In the genomic region with DNA sequence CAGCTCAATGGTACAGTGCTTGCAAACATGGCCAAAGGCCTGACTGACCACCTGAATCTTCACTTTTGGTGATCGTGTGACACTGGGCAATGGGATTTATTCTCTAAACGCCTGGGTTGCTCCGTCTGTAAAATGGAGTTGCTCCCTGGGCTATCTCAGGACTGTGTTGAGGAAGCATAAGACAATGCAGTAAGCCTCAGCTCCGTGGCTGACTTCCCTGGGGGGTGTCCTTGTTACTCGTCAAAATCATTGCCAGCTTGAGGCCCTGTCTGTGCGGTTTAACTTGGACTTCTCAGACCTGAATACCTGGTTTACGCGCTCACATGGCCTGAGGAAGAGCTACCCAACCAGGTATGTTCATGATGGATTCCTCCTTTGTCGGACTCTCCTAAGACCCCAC, we compare ENCODE assay signal across 14 mouse cellular contexts.
DNase-seq lines count a peak whose midpoint lies in the region; ATAC-seq and TF ChIP-seq lines count a peak whose summit lies in the region.
"Had no signal": no experiment of that assay in that cellular context is flagged by ENCODE, and none has a peak within 500 bp of the region (broad histone marks: within the 10 kb centered on the region; RNA-seq: fewer than 3 reads in every experiment).

No protein-coding gene starts in this region.

- DNase-seq in heart, embryonic 10.5 days (ENCODE audit: low spot score), result no peak
- no peak for DNase-seq in heart, adult 2 months
- DNase-seq in forebrain, embryonic 14.5 days (ENCODE audit: low spot score), result no peak
- no peak for DNase-seq in limb, embryonic 14.5 days (ENCODE audit: low spot score)
- DNase-seq in spleen, postnatal 10 days (ENCODE audit: low spot score in 2 of 2), result no peak
- no peak for DNase-seq in adrenal gland, postnatal 4 days (ENCODE audit: low spot score in 2 of 2)
- DNase-seq: adrenal gland, adult 8-10 months; embryo, embryonic 11 days; gastrocnemius, postnatal 36 days; kidney, adult 11 months; lung, postnatal 36 days had no signal

- no peak overlapping the region for H3K9ac ChIP-seq in heart, adult 2 months (ENCODE audit: low read depth, low read length)
- no peak overlapping the region for H3K9ac ChIP-seq in forebrain, embryonic 14.5 days (ENCODE audit: low read length)
- no peak overlapping the region for H3K9ac ChIP-seq in limb, embryonic 14.5 days (ENCODE audit: low read depth, low read length, severe bottlenecking)
- H3K9ac ChIP-seq in intestine, embryonic 15.5 days, result no peak overlapping the region

- H3K4me3 ChIP-seq in heart, embryonic 10.5 days, result 0 out of 2 replicates have a peak overlapping the region, but pooled peaks have one; percentile 67
- no peak overlapping the region for H3K4me3 ChIP-seq in heart, adult 2 months
- H3K4me3 ChIP-seq in E14TG2a.4 (replicated peaks; ENCODE audit: low read length), result peak overlapping the region; percentile 82
- H3K4me3 ChIP-seq in forebrain, embryonic 14.5 days (ENCODE audit: low read depth, low read length), result no peak overlapping the region
- H3K4me3 ChIP-seq in limb, embryonic 14.5 days (replicated peaks; ENCODE audit: low read length), result no peak overlapping the region
- H3K4me3 ChIP-seq in intestine, embryonic 15.5 days (replicated peaks), result no peak overlapping the region

- no peaks in the 10 kb centered on the region for H3K36me3 ChIP-seq in heart, embryonic 10.5 days
- no peaks in the 10 kb centered on the region for H3K36me3 ChIP-seq in heart, adult 2 months (ENCODE audit: control insufficient read depth, insufficient read depth, low read length)
- no peaks in the 10 kb centered on the region for H3K36me3 ChIP-seq in E14TG2a.4 (ENCODE audit: insufficient read depth, low read length)
- no peaks in the 10 kb centered on the region for H3K36me3 ChIP-seq in forebrain, embryonic 14.5 days (ENCODE audit: control insufficient read depth, insufficient read depth, low read length)
- H3K36me3 ChIP-seq in limb, embryonic 14.5 days (ENCODE audit: control insufficient read depth, insufficient read depth, low read length), result no peaks in the 10 kb centered on the region
- H3K36me3 ChIP-seq in intestine, embryonic 15.5 days, result no peaks in the 10 kb centered on the region

- H3K4me2 ChIP-seq in forebrain, embryonic 14.5 days (ENCODE audit: low read length), result peak overlapping the region; percentile 89; the same call in 1 of the 2 replicates
- H3K4me2 ChIP-seq in limb, embryonic 14.5 days (replicated peaks; ENCODE audit: low read depth, low read length, severe bottlenecking), result peak overlapping the region; percentile 89; the same call in 1 of the 2 replicates
- no peak overlapping the region for H3K4me2 ChIP-seq in intestine, embryonic 15.5 days (replicated peaks)

- no peak for TF ChIP-seq POLR2A in heart, adult 2 months (IDR thresholded peaks at IDR 0.05; ENCODE audit: insufficient read depth, low read depth, low read length)
- TF ChIP-seq POLR2A in limb, embryonic 14.5 days (IDR thresholded peaks at IDR 0.05; ENCODE audit: borderline replicate concordance, extremely low read depth, insufficient read depth, insufficient read length), result no peak

- ATAC-seq in forebrain, embryonic 14.5 days, result no peak
- ATAC-seq in limb, embryonic 14.5 days (ENCODE audit: low FRiP score, low read depth), result no peak
- ATAC-seq in intestine, embryonic 15.5 days, result no peak

- H3K79me2 ChIP-seq in heart, adult 2 months (replicated peaks; ENCODE audit: control insufficient read depth, insufficient read depth, low read length), result no peaks in the 10 kb centered on the region

- TF ChIP-seq EP300 in heart, adult 2 months (IDR thresholded peaks at IDR 0.05; ENCODE audit: insufficient read depth, low read depth, low read length), result no peak

- no peaks in the 10 kb centered on the region for H3K27me3 ChIP-seq in heart, embryonic 10.5 days (ENCODE audit: insufficient read depth, poor library complexity, severe bottlenecking)
- H3K27me3 ChIP-seq in heart, adult 2 months (ENCODE audit: control insufficient read depth, insufficient read depth, low read length), result no peaks in the 10 kb centered on the region
- H3K27me3 ChIP-seq in E14TG2a.4 (ENCODE audit: insufficient read depth, low read length), result no peaks in the 10 kb centered on the region
- no peaks in the 10 kb centered on the region for H3K27me3 ChIP-seq in forebrain, embryonic 14.5 days (replicated peaks; ENCODE audit: control insufficient read depth, insufficient read depth, low read length)
- H3K27me3 ChIP-seq in limb, embryonic 14.5 days (ENCODE audit: control insufficient read depth, insufficient read depth, low read length), result no peaks in the 10 kb centered on the region
- no peaks in the 10 kb centered on the region for H3K27me3 ChIP-seq in intestine, embryonic 15.5 days (replicated peaks)

- peak overlapping the region; percentile 96 for H3K27ac ChIP-seq in heart, embryonic 10.5 days
- no peak overlapping the region for H3K27ac ChIP-seq in heart, adult 2 months
- peak overlapping the region; percentile 98; the same call in 1 of the 2 replicates for H3K27ac ChIP-seq in forebrain, embryonic 14.5 days (ENCODE audit: low read depth, low read length)
- H3K27ac ChIP-seq in limb, embryonic 14.5 days (replicated peaks; ENCODE audit: low read depth, low read length), result no peak overlapping the region
- H3K27ac ChIP-seq in intestine, embryonic 15.5 days, result no peak overlapping the region
- H3K27ac ChIP-seq: liver, embryonic 14.5 days had no signal

- no peak for TF ChIP-seq CTCF in heart, adult 2 months (IDR thresholded peaks at IDR 0.05)
- no peak for TF ChIP-seq CTCF in E14TG2a.4 (conservative IDR thresholded peaks at IDR 0.05; ENCODE audit: low read length)

- H3K4me1 ChIP-seq in heart, embryonic 10.5 days, result peaks cover 27% of the 10 kb centered on the region
- peaks cover 3% of the 10 kb centered on the region for H3K4me1 ChIP-seq in heart, adult 2 months (ENCODE audit: control insufficient read depth, insufficient read depth, low read length)
- peaks cover 65% of the 10 kb centered on the region for H3K4me1 ChIP-seq in E14TG2a.4 (replicated peaks; ENCODE audit: low read depth, low read length)
- H3K4me1 ChIP-seq in forebrain, embryonic 14.5 days (ENCODE audit: control insufficient read depth, insufficient read depth, low read length), result peaks cover 32% of the 10 kb centered on the region
- H3K4me1 ChIP-seq in limb, embryonic 14.5 days (ENCODE audit: control insufficient read depth, insufficient read depth, low read length), result peaks cover 6% of the 10 kb centered on the region
- peaks cover 10% of the 10 kb centered on the region for H3K4me1 ChIP-seq in intestine, embryonic 15.5 days (replicated peaks)

- WGBS in heart, embryonic 10.5 days, result 87% methylated on average over 9 of the region's 9 CpGs
- 89% methylated on average over 9 of the region's 9 CpGs for WGBS in heart, adult 2 months
- WGBS in forebrain, embryonic 14.5 days, result 84% methylated on average over 9 of the region's 9 CpGs
- 80% methylated on average over 9 of the region's 9 CpGs for WGBS in limb, embryonic 14.5 days
- 85% methylated on average over 9 of the region's 9 CpGs for WGBS in intestine, embryonic 15.5 days

- no peaks in the 10 kb centered on the region for H3K9me3 ChIP-seq in heart, embryonic 10.5 days
- no peaks in the 10 kb centered on the region for H3K9me3 ChIP-seq in E14TG2a.4 (ENCODE audit: low read length)
- no peaks in the 10 kb centered on the region for H3K9me3 ChIP-seq in forebrain, embryonic 14.5 days (replicated peaks; ENCODE audit: control insufficient read depth, low read length)
- H3K9me3 ChIP-seq in limb, embryonic 14.5 days (ENCODE audit: control insufficient read depth, low read length), result no peaks in the 10 kb centered on the region
- no peaks in the 10 kb centered on the region for H3K9me3 ChIP-seq in intestine, embryonic 15.5 days

- intact Hi-C loops in heart, adult 2 months (cut with DNase I), result loop anchor here (2.0 to 5.0 kb wide), 3 partner anchors 67 to 145 kb away; a partner anchor contains a TSS

Comparison
In these comparisons a context has a peak if more than half of its experiments do, and no peak if none do; other contexts are left out.
1. H3K27ac ChIP-seq: peak in heart, embryonic 10.5 days (single experiment) and forebrain, embryonic 14.5 days (single experiment); none in heart, adult 2 months (single experiment), limb, embryonic 14.5 days (single experiment) and intestine, embryonic 15.5 days (single experiment).
2. H3K4me3 ChIP-seq: peak in heart, embryonic 10.5 days (single experiment) and E14TG2a.4 (single experiment); none in heart, adult 2 months (single experiment), forebrain, embryonic 14.5 days (single experiment), limb, embryonic 14.5 days (single experiment) and intestine, embryonic 15.5 days (single experiment).